Mouse (Mus musculus): ENCODE data around the gene Ankrd55. TPM values are rescaled to one million over a fixed set of nuclear protein-coding genes. Genes with fewer than 3 reads are reported as not detected.

Gene Ankrd55
- 0.29 and 0.61 TPM in 2 replicates for polyA plus RNA-seq (2012; ENCODE audit: low replicate concordance)

GRCm38 (mm10) chr13:112288225-112289178 lies at the start of gene Ankrd55:
TSS of gene Ankrd55 (plus strand) at chr13:112288451.

Other genes starting within 250 kb of the Ankrd55 start
- 6.9 and 10.2 TPM in 2 replicates for gene Il6st, start 175.6 kb downstream of the Ankrd55 start, polyA plus RNA-seq (2012; ENCODE audit: low replicate concordance)